Mouse (Mus musculus) lung, adult 2 months (tissue): ENCODE data around the gene Gnb1.

Experiments used
- CTCF ChIP-seq: fragments of 200-500 bp; IDR thresholded peaks from 2 replicates; pipeline ENCODE4 v1.5.1; 2011; ENCODE audit warnings: mild to moderate bottlenecking, low read length, control low read depth; ENCODE audit not compliant: insufficient read depth
- POLR2A ChIP-seq: fragments of 200-500 bp; IDR thresholded peaks from 2 replicates; pipeline ENCODE4 v1.6.1; 2011; ENCODE audit warnings: low read depth, mild to moderate bottlenecking, control low read depth, low read length, borderline replicate concordance; ENCODE audit errors: extremely low read depth

- TF ChIP-seq CTCF (no peak), POLR2A (no peak)
Observed at GRCm38 (mm10) chr4:155497963-155498362, 6.8 kb downstream of the Gnb1 start.
